Mouse (Mus musculus): ENCODE data around the gene Nkain2. TPM values are rescaled to one million over a fixed set of nuclear protein-coding genes. Genes with fewer than 3 reads are reported as not detected.

The Nkain2 gene
- polyA plus RNA-seq, 1 experiment from 2014 or later: 0.11 TPM

- Histone ChIP-seq H3K9ac (replicated peaks) (no peak overlapping the region), H3K36me3 (replicated peaks; ENCODE audit: insufficient read depth, low read length) (no peaks in the 10 kb centered on the region), H3K27ac (ENCODE audit: low read depth) (no peak overlapping the region), H3K9me3 (ENCODE audit: low read length) (no peaks in the 10 kb centered on the region), H3K27me3 (ENCODE audit: insufficient read depth, low read length) (no peaks in the 10 kb centered on the region), H3K4me1 (ENCODE audit: insufficient read depth) (no peaks in the 10 kb centered on the region), H3K4me3 (ENCODE audit: low read depth, low read length) (no peak overlapping the region), H3K4me2 (ENCODE audit: low read depth, low read length) (no peak overlapping the region)
- DNase-seq (no peak), ATAC-seq (no peak)
- TF ChIP-seq CTCF (IDR thresholded peaks at IDR 0.05; ENCODE audit: low read depth): no peak
- no peak for TF ChIP-seq EP300 (IDR thresholded peaks at IDR 0.05; ENCODE audit: low read depth)
- 67% methylated on average over 1 of the region's 1 CpGs for WGBS (ENCODE audit: insufficient replicate concordance)
Observed at GRCm38 (mm10) chr10:32283690-32284089, 606.6 kb downstream of the Nkain2 start.

GRCm38 (mm10) chr10:32243266-32243882 is 646.9 kb downstream of the Nkain2 start:
- ATAC-seq (no peak), DNase-seq (no peak)
- WGBS (ENCODE audit: insufficient replicate concordance): 57% methylated on average over 4 of the region's 4 CpGs
- Histone ChIP-seq H3K9me3 (ENCODE audit: low read length) (no peaks in the 10 kb centered on the region), H3K4me3 (ENCODE audit: low read depth, low read length) (no peak overlapping the region), H3K9ac (replicated peaks) (no peak overlapping the region), H3K36me3 (replicated peaks; ENCODE audit: insufficient read depth, low read length) (no peaks in the 10 kb centered on the region), H3K27me3 (ENCODE audit: insufficient read depth, low read length) (no peaks in the 10 kb centered on the region), H3K4me1 (ENCODE audit: insufficient read depth) (no peaks in the 10 kb centered on the region), H3K27ac (ENCODE audit: low read depth) (no peak overlapping the region), H3K4me2 (ENCODE audit: low read depth, low read length) (no peak overlapping the region)
- TF ChIP-seq CTCF (IDR thresholded peaks at IDR 0.05; ENCODE audit: low read depth): no peak
- no peak for TF ChIP-seq EP300 (IDR thresholded peaks at IDR 0.05; ENCODE audit: low read depth)

- no peak overlapping the region for H3K4me2 ChIP-seq (ENCODE audit: low read depth, low read length)
- H3K4me1 ChIP-seq (ENCODE audit: insufficient read depth): no peaks in the 10 kb centered on the region
- no peak overlapping the region for H3K27ac ChIP-seq (ENCODE audit: low read depth)
- DNase-seq (no peak), ATAC-seq (no peak)
- H3K36me3 ChIP-seq (replicated peaks; ENCODE audit: insufficient read depth, low read length): no peaks in the 10 kb centered on the region
- H3K4me3 ChIP-seq (ENCODE audit: low read depth, low read length): no peak overlapping the region
- TF ChIP-seq CTCF (IDR thresholded peaks at IDR 0.05; ENCODE audit: low read depth): no peak
- no peak for TF ChIP-seq EP300 (IDR thresholded peaks at IDR 0.05; ENCODE audit: low read depth)
- no peak overlapping the region for H3K9ac ChIP-seq (replicated peaks)
- no peaks in the 10 kb centered on the region for H3K27me3 ChIP-seq (ENCODE audit: insufficient read depth, low read length)
- H3K9me3 ChIP-seq (ENCODE audit: low read length): no peaks in the 10 kb centered on the region
Observed at GRCm38 (mm10) chr10:32241168-32241567, 649.1 kb downstream of the Nkain2 start.

GRCm38 (mm10) chr10:32182951-32183350 is 707.3 kb downstream of the Nkain2 start:
- DNase-seq (no peak), ATAC-seq (no peak)
- Histone ChIP-seq H3K36me3 (replicated peaks; ENCODE audit: insufficient read depth, low read length) (no peaks in the 10 kb centered on the region), H3K4me1 (ENCODE audit: insufficient read depth) (no peaks in the 10 kb centered on the region), H3K9ac (replicated peaks) (no peak overlapping the region), H3K4me2 (ENCODE audit: low read depth, low read length) (no peak overlapping the region), H3K27ac (ENCODE audit: low read depth) (no peak overlapping the region), H3K27me3 (ENCODE audit: insufficient read depth, low read length) (no peaks in the 10 kb centered on the region), H3K4me3 (ENCODE audit: low read depth, low read length) (no peak overlapping the region), H3K9me3 (ENCODE audit: low read length) (no peaks in the 10 kb centered on the region)
- WGBS (ENCODE audit: insufficient replicate concordance): 68% methylated on average over 3 of the region's 3 CpGs
- no peak for TF ChIP-seq CTCF (IDR thresholded peaks at IDR 0.05; ENCODE audit: low read depth)
- TF ChIP-seq EP300 (IDR thresholded peaks at IDR 0.05; ENCODE audit: low read depth): no peak

- Histone ChIP-seq H3K4me2 (ENCODE audit: low read depth, low read length) (no peak overlapping the region), H3K27me3 (ENCODE audit: insufficient read depth, low read length) (no peaks in the 10 kb centered on the region), H3K36me3 (replicated peaks; ENCODE audit: insufficient read depth, low read length) (no peaks in the 10 kb centered on the region), H3K9me3 (ENCODE audit: low read length) (no peaks in the 10 kb centered on the region), H3K9ac (replicated peaks) (no peak overlapping the region), H3K27ac (ENCODE audit: low read depth) (no peak overlapping the region), H3K4me1 (ENCODE audit: insufficient read depth) (no peaks in the 10 kb centered on the region), H3K4me3 (ENCODE audit: low read depth, low read length) (no peak overlapping the region)
- DNase-seq (no peak), ATAC-seq (no peak)
- no peak for TF ChIP-seq EP300 (IDR thresholded peaks at IDR 0.05; ENCODE audit: low read depth)
- TF ChIP-seq CTCF (IDR thresholded peaks at IDR 0.05; ENCODE audit: low read depth): no peak
- 61% methylated on average over 1 of the region's 1 CpGs for WGBS (ENCODE audit: insufficient replicate concordance)
Observed at GRCm38 (mm10) chr10:32091354-32091753, 798.9 kb downstream of the Nkain2 start.

- Histone ChIP-seq H3K9ac (replicated peaks) (no peak overlapping the region), H3K9me3 (ENCODE audit: low read length) (no peaks in the 10 kb centered on the region), H3K27me3 (ENCODE audit: insufficient read depth, low read length) (no peaks in the 10 kb centered on the region), H3K4me3 (ENCODE audit: low read depth, low read length) (no peak overlapping the region), H3K4me2 (ENCODE audit: low read depth, low read length) (no peak overlapping the region), H3K27ac (ENCODE audit: low read depth) (no peak overlapping the region), H3K36me3 (replicated peaks; ENCODE audit: insufficient read depth, low read length) (no peaks in the 10 kb centered on the region), H3K4me1 (ENCODE audit: insufficient read depth) (no peaks in the 10 kb centered on the region)
- no peak for ATAC-seq
- TF ChIP-seq EP300 (IDR thresholded peaks at IDR 0.05; ENCODE audit: low read depth) (no peak), CTCF (IDR thresholded peaks at IDR 0.05; ENCODE audit: low read depth) (no peak)
- WGBS (ENCODE audit: insufficient replicate concordance): 67% methylated on average over 6 of the region's 6 CpGs
- DNase-seq: no peak
Observed at GRCm38 (mm10) chr10:32060396-32060795, 829.9 kb downstream of the Nkain2 start.

GRCm38 (mm10) chr10:32058251-32058650 is 832.0 kb downstream of the Nkain2 start:
- no peak for TF ChIP-seq EP300 (IDR thresholded peaks at IDR 0.05; ENCODE audit: low read depth)
- Histone ChIP-seq H3K9me3 (ENCODE audit: low read length) (no peaks in the 10 kb centered on the region), H3K9ac (replicated peaks) (no peak overlapping the region), H3K27me3 (ENCODE audit: insufficient read depth, low read length) (no peaks in the 10 kb centered on the region), H3K4me1 (ENCODE audit: insufficient read depth) (no peaks in the 10 kb centered on the region), H3K36me3 (replicated peaks; ENCODE audit: insufficient read depth, low read length) (no peaks in the 10 kb centered on the region), H3K4me3 (ENCODE audit: low read depth, low read length) (no peak overlapping the region), H3K4me2 (ENCODE audit: low read depth, low read length) (no peak overlapping the region), H3K27ac (ENCODE audit: low read depth) (no peak overlapping the region)
- 68% methylated on average over 2 of the region's 2 CpGs for WGBS (ENCODE audit: insufficient replicate concordance)
- ATAC-seq (no peak), DNase-seq (no peak)

Data from liver, postnatal 0 days (tissue).